ENCODE assay signal across 8 mouse cellular contexts in genomic region chr14:21991251-21991780, GRCm38 (mm10). TPM values are rescaled to one million over a fixed set of nuclear protein-coding genes. Genes with fewer than 3 reads are reported as not detected.
DNase-seq lines count a peak whose midpoint lies in the region; ATAC-seq and TF ChIP-seq lines count a peak whose summit lies in the region.

No protein-coding gene starts in this region.

- H3K4me1 ChIP-seq in forebrain, embryonic 16.5 days (replicated peaks; ENCODE audit: control insufficient read depth, insufficient read depth, low read length), result peaks cover 49% of the 10 kb centered on the region
- peaks cover 26% of the 10 kb centered on the region for H3K4me1 ChIP-seq in intestine, embryonic 16.5 days (ENCODE audit: control insufficient read depth, insufficient read depth, low read length)
- H3K4me1 ChIP-seq in liver, postnatal 0 days (ENCODE audit: insufficient read depth), result peaks cover 28% of the 10 kb centered on the region

- no peak for TF ChIP-seq EP300 in liver, postnatal 0 days (IDR thresholded peaks at IDR 0.05; ENCODE audit: low read depth)

- peak overlapping the region; percentile 70 for H3K4me3 ChIP-seq in forebrain, embryonic 16.5 days (replicated peaks; ENCODE audit: low read length)
- H3K4me3 ChIP-seq in intestine, embryonic 16.5 days (ENCODE audit: low read length), result peak overlapping the region; percentile 89
- peak overlapping the region; percentile 22; the same call in 1 of the 2 replicates for H3K4me3 ChIP-seq in liver, postnatal 0 days (ENCODE audit: low read depth, low read length)

- no peaks in the 10 kb centered on the region for H3K36me3 ChIP-seq in forebrain, embryonic 16.5 days (ENCODE audit: control insufficient read depth, insufficient read depth)
- no peaks in the 10 kb centered on the region for H3K36me3 ChIP-seq in intestine, embryonic 16.5 days (ENCODE audit: control insufficient read depth, insufficient read depth, low read length)
- H3K36me3 ChIP-seq in liver, postnatal 0 days (replicated peaks; ENCODE audit: insufficient read depth, low read length), result no peaks in the 10 kb centered on the region

- 2% methylated on average over 26 of the region's 26 CpGs for WGBS in forebrain, embryonic 16.5 days
- 3% methylated on average over 26 of the region's 26 CpGs for WGBS in intestine, embryonic 16.5 days
- 12% methylated on average over 26 of the region's 26 CpGs for WGBS in liver, postnatal 0 days (ENCODE audit: insufficient replicate concordance)

- no peak overlapping the region; the same call in 1 of the 2 replicates for H3K27ac ChIP-seq in forebrain, embryonic 16.5 days (ENCODE audit: low read length)
- peak overlapping the region; percentile 99 for H3K27ac ChIP-seq in intestine, embryonic 16.5 days (ENCODE audit: low read length)
- H3K27ac ChIP-seq in liver, postnatal 0 days (ENCODE audit: low read depth), result no peak overlapping the region

- DNase-seq in brain, embryonic 14.5 days (ENCODE audit: low read depth), result peak; percentile 84
- peak; percentile 14 for DNase-seq in liver, postnatal 0 days
- DNase-seq in ovary, postnatal 14 days (ENCODE audit: low spot score), result peak; percentile 60
- no peak for DNase-seq in left cerebral cortex, adult 18-20 months (ENCODE audit: low spot score in 2 of 2)

- peaks cover 52% of the 10 kb centered on the region for H3K27me3 ChIP-seq in forebrain, embryonic 16.5 days (replicated peaks; ENCODE audit: control insufficient read depth, insufficient read depth, low read length)
- no peaks in the 10 kb centered on the region for H3K27me3 ChIP-seq in intestine, embryonic 16.5 days (replicated peaks; ENCODE audit: control insufficient read depth, insufficient read depth, low read length)
- peaks cover 97% of the 10 kb centered on the region for H3K27me3 ChIP-seq in liver, postnatal 0 days (ENCODE audit: insufficient read depth, low read length)

- no peak for ATAC-seq in forebrain, embryonic 16.5 days
- ATAC-seq in intestine, embryonic 16.5 days, result peak; percentile 15
- ATAC-seq in liver, postnatal 0 days, result no peak
- no peak for ATAC-seq in cerebellum, adult (ENCODE audit: insufficient number of reproducible peaks, low FRiP score, low TSS enrichment)
- ATAC-seq in CD4-positive, CD25-positive, alpha-beta regulatory T cell, adult 4 months, result no peak

- TF ChIP-seq CTCF in brain, embryonic 14.5 days (IDR thresholded peaks at IDR 0.05; ENCODE audit: borderline replicate concordance, extremely low read depth, insufficient read depth, insufficient read length), result no peak
- no peak for TF ChIP-seq CTCF in liver, postnatal 0 days (IDR thresholded peaks at IDR 0.05; ENCODE audit: low read depth)

- H3K4me2 ChIP-seq in forebrain, embryonic 16.5 days (ENCODE audit: low read length), result peak overlapping the region; percentile 87
- H3K4me2 ChIP-seq in intestine, embryonic 16.5 days (ENCODE audit: low read depth, low read length), result peak overlapping the region; percentile 94
- H3K4me2 ChIP-seq in liver, postnatal 0 days (ENCODE audit: low read depth, low read length), result no peak overlapping the region; the same call in 1 of the 2 replicates

- H3K9me3 ChIP-seq in forebrain, embryonic 16.5 days (ENCODE audit: control insufficient read depth, low read length), result no peaks in the 10 kb centered on the region
- no peaks in the 10 kb centered on the region for H3K9me3 ChIP-seq in intestine, embryonic 16.5 days (ENCODE audit: control insufficient read depth, low read length)
- no peaks in the 10 kb centered on the region for H3K9me3 ChIP-seq in liver, postnatal 0 days (ENCODE audit: low read length)

- peak overlapping the region; percentile 19 for H3K9ac ChIP-seq in forebrain, embryonic 16.5 days (replicated peaks; ENCODE audit: low read depth, low read length)
- H3K9ac ChIP-seq in intestine, embryonic 16.5 days (ENCODE audit: low read depth, low read length), result peak overlapping the region; percentile 70
- H3K9ac ChIP-seq in liver, postnatal 0 days (replicated peaks), result no peak overlapping the region

- no peak for TF ChIP-seq POLR2A in brain, embryonic 14.5 days (IDR thresholded peaks at IDR 0.05; ENCODE audit: borderline replicate concordance, extremely low read depth, insufficient read depth, insufficient read length, poor library complexity, severe bottlenecking)

RNA-seq across cellular contexts. Expression of gene Zfp503, which starts 1.9 kb away (rescaled TPM):
- polyA plus RNA-seq in brain, embryonic 14.5 days (2012; rRNA removed), result 19.1 and 26.3 TPM in 2 replicates
- 5.4 and 5.5 TPM in 2 replicates for polyA plus RNA-seq in forebrain, embryonic 16.5 days (2015; fragmentation: Nextera tagmentation; extraction: Ambion mirVana)
- 5.1 and 7.2 TPM in 2 replicates for polyA plus RNA-seq in intestine, embryonic 16.5 days (2015; fragmentation: Nextera tagmentation; extraction: Ambion mirVana)
- polyA plus RNA-seq in liver, postnatal 0 days (2015; fragmentation: Nextera tagmentation; extraction: Ambion mirVana), result 0.99 and 1.1 TPM in 2 replicates
- total RNA-seq in left cerebral cortex, adult 18-20 months (2021), result 1 to 10 TPM; 3.9 to 4.5 TPM
- not detected for polyA plus RNA-seq in CD4-positive, CD25-positive, alpha-beta regulatory T cell, adult 4 months (2017; shearing (Covaris generic))

RNA-seq across cellular contexts. Expression of gene Lrmda, which starts 28.2 kb away (rescaled TPM):
- not detected in 2 replicates for polyA plus RNA-seq in brain, embryonic 14.5 days (2012; rRNA removed)
- polyA plus RNA-seq in forebrain, embryonic 16.5 days (2015; fragmentation: Nextera tagmentation; extraction: Ambion mirVana), result 0.30 TPM in 1 of 2 replicates, not detected in the other
- 0.53 and 0.81 TPM in 2 replicates for polyA plus RNA-seq in intestine, embryonic 16.5 days (2015; fragmentation: Nextera tagmentation; extraction: Ambion mirVana)
- polyA plus RNA-seq in liver, postnatal 0 days (2015; fragmentation: Nextera tagmentation; extraction: Ambion mirVana), result 0.15 and 0.28 TPM in 2 replicates
- total RNA-seq in left cerebral cortex, adult 18-20 months (2021), result 1 to 10 TPM; 1.4 to 1.7 TPM
- not detected for polyA plus RNA-seq in CD4-positive, CD25-positive, alpha-beta regulatory T cell, adult 4 months (2017; shearing (Covaris generic))

Comparison
In these comparisons a context has a peak if more than half of its experiments do, and no peak if none do; other contexts are left out.
1. DNase-seq: peak in brain, embryonic 14.5 days (single experiment), liver, postnatal 0 days (single experiment) and ovary, postnatal 14 days (single experiment); none in left cerebral cortex, adult 18-20 months (0 of 2).
2. H3K4me3 ChIP-seq: peak in every context shown above with its lines; median percentile 89 in intestine, embryonic 16.5 days; 70 in forebrain, embryonic 16.5 days; 22 in liver, postnatal 0 days.